Mouse (Mus musculus) brain, embryonic 14.5 days (tissue): ENCODE measurements around the gene Sdhb.

Source experiments
- CTCF ChIP-seq: fragments of 200-500 bp; IDR thresholded peaks from 2 replicates; pipeline ENCODE4 v1.5.1; 2012; ENCODE audit warnings: inconsistent platforms, mild to moderate bottlenecking, moderate library complexity, borderline replicate concordance; ENCODE audit not compliant: insufficient read depth, insufficient read length; ENCODE audit errors: extremely low read depth
- POLR2A ChIP-seq: fragments of 200-500 bp; IDR thresholded peaks from 2 replicates; pipeline ENCODE4 v1.6.1; 2012; ENCODE audit warnings: mild to moderate bottlenecking, inconsistent platforms, borderline replicate concordance; ENCODE audit not compliant: poor library complexity, insufficient read depth, insufficient read length, severe bottlenecking; ENCODE audit errors: extremely low read depth

DNA sequence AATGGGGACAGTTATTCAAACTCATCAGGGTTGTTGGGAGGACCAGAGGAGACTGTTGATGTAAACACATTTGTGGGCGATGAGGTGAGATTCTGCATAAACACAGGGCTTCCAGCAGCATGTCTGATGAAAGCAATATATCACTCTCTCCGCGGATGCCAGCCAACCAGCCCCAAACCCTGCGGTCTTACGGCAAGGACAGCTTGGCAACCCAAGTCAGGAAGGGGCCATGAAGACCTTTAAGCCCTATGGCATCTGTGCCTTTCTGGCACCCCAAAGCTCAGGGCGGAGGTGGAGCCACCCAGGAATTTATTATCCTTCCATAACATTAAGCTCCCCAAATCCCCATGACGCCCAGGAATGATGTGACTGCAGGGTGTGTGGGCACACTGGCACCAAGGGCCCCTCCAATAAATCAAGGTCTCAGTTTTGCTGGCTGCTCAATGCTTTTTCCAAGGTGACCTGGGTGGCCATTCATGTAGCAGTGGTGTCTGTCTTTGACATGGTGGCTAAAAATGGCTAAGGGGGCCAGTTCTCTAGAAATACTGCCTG lies 1.8 kb upstream of the Sdhb start:
- TF ChIP-seq POLR2A (no peak), CTCF (no peak)
